Mouse (Mus musculus): ENCODE data around the gene Olfr859. TPM values are rescaled to one million over a fixed set of nuclear protein-coding genes. Genes with fewer than 3 reads are reported as not detected.
"Not testable (repeated sequence)": the region's sequence is repeated elsewhere in the genome, so short reads cannot be mapped to it uniquely, and the experiment has no call there.

The Olfr859 gene
- not detected in 2 replicates for polyA plus RNA-seq (2012; rRNA removed)

GRCm38 (mm10) chr9:19804606-19805005 lies at the start of gene Olfr859:
Olfr859 (plus strand) TSS chr9:19804906.
- H3K4me1 ChIP-seq (ENCODE audit: control insufficient read depth, insufficient read depth, insufficient read length); H3K36me3 ChIP-seq (ENCODE audit: control insufficient read depth, insufficient read depth, low read length); DNase-seq (ENCODE audit: low read depth in 1 of 2, low spot score in 2 of 2); H3K27me3 ChIP-seq (ENCODE audit: control insufficient read depth, insufficient read depth, low read length); H3K27ac ChIP-seq (ENCODE audit: insufficient read depth, low read length); H3K4me3 ChIP-seq (ENCODE audit: extremely low read depth, insufficient read depth, insufficient read length): not testable (repeated sequence)
- WGBS, result 66% methylated on average over 1 of the region's 1 CpGs

DNA sequence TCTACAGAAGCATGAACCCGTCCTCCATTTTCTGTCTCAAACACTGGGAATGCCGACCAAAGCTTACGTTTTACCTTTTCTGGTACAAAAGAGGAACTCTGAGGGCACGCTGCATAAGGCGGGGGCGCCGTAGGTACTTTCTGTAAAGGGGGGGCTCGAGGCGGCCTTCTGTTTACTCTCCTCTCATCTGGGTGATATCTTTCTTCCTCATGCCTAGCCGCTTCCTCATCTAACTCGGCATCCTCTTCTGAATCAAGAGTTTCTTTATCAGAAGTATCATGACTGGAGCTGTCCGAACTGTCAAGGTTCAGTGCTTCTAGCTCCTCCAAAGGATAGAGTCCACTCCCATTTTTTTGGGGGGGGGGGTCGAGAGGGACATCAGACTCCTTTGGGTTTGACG lies 35.6 kb upstream of the Olfr859 start:
- Histone ChIP-seq H3K27me3 (ENCODE audit: control insufficient read depth, insufficient read depth, low read length) (no peaks in the 10 kb centered on the region), H3K36me3 (ENCODE audit: control insufficient read depth, insufficient read depth, low read length) (no peaks in the 10 kb centered on the region), H3K4me1 (ENCODE audit: control insufficient read depth, insufficient read depth, insufficient read length) (no peaks in the 10 kb centered on the region), H3K4me3 (ENCODE audit: extremely low read depth, insufficient read depth, insufficient read length) (no peak overlapping the region), H3K27ac (ENCODE audit: insufficient read depth, low read length) (no peak overlapping the region)
- no peak for DNase-seq (ENCODE audit: low read depth in 1 of 2, low spot score in 2 of 2)
- TF ChIP-seq POLR2A (IDR thresholded peaks at IDR 0.05; ENCODE audit: low read depth, low read length), result no peak
- no peak for TF ChIP-seq CTCF (IDR thresholded peaks at IDR 0.05; ENCODE audit: extremely low read depth, insufficient read depth, insufficient read length, insufficient replicate concordance)
- 82% methylated on average over 14 of the region's 14 CpGs for WGBS

- 91% methylated on average over 14 of the region's 14 CpGs for WGBS
- TF ChIP-seq CTCF (IDR thresholded peaks at IDR 0.05; ENCODE audit: extremely low read depth, insufficient read depth, insufficient read length, insufficient replicate concordance), result no peak
- no peak for TF ChIP-seq POLR2A (IDR thresholded peaks at IDR 0.05; ENCODE audit: low read depth, low read length)
- no peaks in the 10 kb centered on the region for H3K27me3 ChIP-seq (ENCODE audit: control insufficient read depth, insufficient read depth, low read length)
Observed at GRCm38 (mm10) chr9:19769701-19770100, 35.0 kb upstream of the Olfr859 start.

GRCm38 (mm10) chr9:19779983-19780382 lies 24.7 kb upstream of the Olfr859 start, which contains the start of gene Olfr58:
Olfr58 (plus strand) TSS chr9:19780283.
- TF ChIP-seq POLR2A (IDR thresholded peaks at IDR 0.05; ENCODE audit: low read depth, low read length) (no peak), CTCF (IDR thresholded peaks at IDR 0.05; ENCODE audit: extremely low read depth, insufficient read depth, insufficient read length, insufficient replicate concordance) (no peak)
- H3K4me3 ChIP-seq (ENCODE audit: extremely low read depth, insufficient read depth, insufficient read length), result no peak within 1 kb of the TSS
- no peak for DNase-seq (ENCODE audit: low read depth in 1 of 2, low spot score in 2 of 2)

More at GRCm38 (mm10) chr9:19769701-19770100, 35.0 kb upstream of the Olfr859 start:
- H3K4me1 ChIP-seq (ENCODE audit: control insufficient read depth, insufficient read depth, insufficient read length), result no peaks in the 10 kb centered on the region
- no peaks in the 10 kb centered on the region for H3K36me3 ChIP-seq (ENCODE audit: control insufficient read depth, insufficient read depth, low read length)
- DNase-seq (ENCODE audit: low read depth in 1 of 2, low spot score in 2 of 2), result no peak
- H3K4me3 ChIP-seq (ENCODE audit: extremely low read depth, insufficient read depth, insufficient read length), result no peak overlapping the region
- no peak overlapping the region for H3K27ac ChIP-seq (ENCODE audit: insufficient read depth, low read length)

GRCm38 (mm10) chr9:19803000-19803399 lies 1.7 kb upstream of the Olfr859 start:
- H3K27me3 ChIP-seq (ENCODE audit: control insufficient read depth, insufficient read depth, low read length), result no peaks in the 10 kb centered on the region
- H3K27ac ChIP-seq (ENCODE audit: insufficient read depth, low read length), result no peak overlapping the region
- TF ChIP-seq POLR2A (IDR thresholded peaks at IDR 0.05; ENCODE audit: low read depth, low read length), result no peak
- TF ChIP-seq CTCF (IDR thresholded peaks at IDR 0.05; ENCODE audit: extremely low read depth, insufficient read depth, insufficient read length, insufficient replicate concordance), result no peak
- DNase-seq (ENCODE audit: low read depth in 1 of 2, low spot score in 2 of 2), result no peak
- no peaks in the 10 kb centered on the region for H3K4me1 ChIP-seq (ENCODE audit: control insufficient read depth, insufficient read depth, insufficient read length)
- no peak overlapping the region for H3K4me3 ChIP-seq (ENCODE audit: extremely low read depth, insufficient read depth, insufficient read length)
- 67% methylated on average over 1 of the region's 1 CpGs for WGBS
- H3K36me3 ChIP-seq (ENCODE audit: control insufficient read depth, insufficient read depth, low read length), result no peaks in the 10 kb centered on the region

More at GRCm38 (mm10) chr9:19779983-19780382, 24.7 kb upstream of the Olfr859 start, which contains the start of gene Olfr58:
- H3K4me1 ChIP-seq (ENCODE audit: control insufficient read depth, insufficient read depth, insufficient read length), result no peaks in the 10 kb centered on the region
- no peaks in the 10 kb centered on the region for H3K27me3 ChIP-seq (ENCODE audit: control insufficient read depth, insufficient read depth, low read length)
- H3K36me3 ChIP-seq (ENCODE audit: control insufficient read depth, insufficient read depth, low read length), result no peaks in the 10 kb centered on the region
- H3K27ac ChIP-seq (ENCODE audit: insufficient read depth, low read length), result no peak within 1 kb of the TSS

GRCm38 (mm10) chr9:19849647-19850046 lies 44.9 kb downstream of the Olfr859 start, which contains the start of gene Olfr860:
Olfr860 (minus strand) TSS chr9:19849747.
- no peaks in the 10 kb centered on the region for H3K4me1 ChIP-seq (ENCODE audit: control insufficient read depth, insufficient read depth, insufficient read length)
- no peak within 1 kb of the TSS for H3K27ac ChIP-seq (ENCODE audit: insufficient read depth, low read length)
- 80% methylated on average over 1 of the region's 1 CpGs for WGBS
- no peaks in the 10 kb centered on the region for H3K27me3 ChIP-seq (ENCODE audit: control insufficient read depth, insufficient read depth, low read length)
- TF ChIP-seq CTCF (IDR thresholded peaks at IDR 0.05; ENCODE audit: extremely low read depth, insufficient read depth, insufficient read length, insufficient replicate concordance) (no peak), POLR2A (IDR thresholded peaks at IDR 0.05; ENCODE audit: low read depth, low read length) (no peak)
- no peak within 1 kb of the TSS for H3K4me3 ChIP-seq (ENCODE audit: extremely low read depth, insufficient read depth, insufficient read length)
- DNase-seq (ENCODE audit: low read depth in 1 of 2, low spot score in 2 of 2), result no peak
- H3K36me3 ChIP-seq (ENCODE audit: control insufficient read depth, insufficient read depth, low read length), result no peaks in the 10 kb centered on the region

Other genes starting within 250 kb of the Olfr859 start
- gene Olfr854, start 237.5 kb upstream of the Olfr859 start, polyA plus RNA-seq (2012; rRNA removed), result not detected in 2 replicates
- not detected in 2 replicates for gene Olfr855, start 222.3 kb upstream of the Olfr859 start, polyA plus RNA-seq (2012; rRNA removed)
- gene Zfp317, start 182.8 kb upstream of the Olfr859 start, polyA plus RNA-seq (2012; rRNA removed), result 4.9 and 5.6 TPM in 2 replicates
- not detected in 2 replicates for gene Olfr857, start 95.5 kb upstream of the Olfr859 start, polyA plus RNA-seq (2012; rRNA removed)
- not detected in 2 replicates for gene Olfr58, start 24.6 kb upstream of the Olfr859 start, polyA plus RNA-seq (2012; rRNA removed)
- gene Olfr860, start 44.8 kb downstream of the Olfr859 start, polyA plus RNA-seq (2012; rRNA removed), result not detected in 2 replicates
- not detected in 2 replicates for gene Olfr862, start 83.1 kb downstream of the Olfr859 start, polyA plus RNA-seq (2012; rRNA removed)
- gene Olfr77, start 112.0 kb downstream of the Olfr859 start, polyA plus RNA-seq (2012; rRNA removed), result not detected in 2 replicates
- not detected in 2 replicates for gene Olfr866, start 223.1 kb downstream of the Olfr859 start, polyA plus RNA-seq (2012; rRNA removed)